Mouse (Mus musculus) adrenal gland, postnatal 36 days (tissue): ENCODE measurements around the gene Stoml1. TPM values are rescaled to one million over a fixed set of nuclear protein-coding genes. Genes with fewer than 3 reads are reported as not detected.

Source experiments
- DNase-seq, 2 experiments: peaks; one replicate each; pipeline ENCODE4 v3.0.0; 2021; ENCODE audit warnings: mixed read lengths in 1 of 2
- long read RNA-seq, 2 experiments: library from polyadenylated mRNA; stranded (forward); transcript quantifications; one replicate each; pipeline ENCODE4 v2.0.0; 2021; ENCODE audit warnings: borderline sequencing depth in 2 of 2
- total RNA-seq, 2 experiments: library from RNA; stranded (reverse); gene quantifications; 2 replicates each; pipeline ENCODE4 v1.2.3; 2021

Stoml1 gene
- total RNA-seq = 10 to 100 TPM; 15.7 to 19.2 TPM
- long read RNA-seq, experiment 1, transcript Stoml1-201 (7 exons, 1,984 nt) = major isoform, 25 of 39 reads
- long read RNA-seq, experiment 1, partial matches to known transcripts = 5 of 39 reads
- long read RNA-seq, experiment 1, other reads (novel, unspliced or antisense) = 8 of 39 reads
- long read RNA-seq, experiment 2, transcript Stoml1-201 (7 exons, 1,984 nt) = major isoform, 9 of 13 reads
- long read RNA-seq, experiment 2, partial matches to known transcripts = 1 of 13 reads
- long read RNA-seq, experiment 2, other reads (novel, unspliced or antisense) = 3 of 13 reads

DNA sequence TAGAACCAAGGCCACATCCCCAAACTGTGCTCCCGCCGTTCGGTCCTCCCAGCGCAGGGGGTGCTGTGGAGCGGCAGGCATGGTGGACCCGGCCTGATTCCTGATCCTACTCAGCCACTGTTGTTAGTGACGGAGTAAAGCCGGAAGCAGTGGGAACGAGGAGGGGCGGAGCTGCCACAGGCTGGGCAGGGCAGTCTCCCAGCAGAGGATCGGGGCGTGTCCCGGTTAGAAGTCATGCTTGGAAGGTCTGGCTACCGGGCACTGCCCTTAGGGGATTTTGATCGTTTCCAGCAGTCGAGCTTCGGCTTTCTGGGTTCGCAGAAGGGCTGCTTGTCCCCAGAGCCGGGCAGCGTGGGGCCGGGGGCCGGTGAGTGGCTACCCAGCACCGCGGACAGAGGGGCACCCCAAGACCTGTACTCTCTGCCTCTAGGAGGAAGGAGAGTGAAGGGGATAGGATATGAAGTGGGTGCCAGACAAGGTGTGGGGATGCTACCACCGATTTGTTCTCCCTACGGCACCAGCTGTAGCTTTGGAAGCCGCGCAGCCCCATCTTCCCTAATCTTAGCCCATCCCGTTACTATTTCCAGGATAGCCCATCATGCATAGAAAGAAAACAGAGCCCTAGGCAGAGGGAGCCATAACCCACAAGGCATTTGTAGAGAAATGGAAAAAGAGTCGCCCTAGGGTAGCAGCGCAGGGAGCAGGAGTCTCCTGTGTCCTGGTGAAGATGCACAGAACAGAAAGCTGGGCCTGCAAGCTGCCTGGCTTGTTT is at the start of gene Stoml1:
Gene Stoml1 (plus strand): TSS at position 132 of the 772 bp plus-strand sequence.
- peak; percentile 97 for DNase-seq

DNA sequence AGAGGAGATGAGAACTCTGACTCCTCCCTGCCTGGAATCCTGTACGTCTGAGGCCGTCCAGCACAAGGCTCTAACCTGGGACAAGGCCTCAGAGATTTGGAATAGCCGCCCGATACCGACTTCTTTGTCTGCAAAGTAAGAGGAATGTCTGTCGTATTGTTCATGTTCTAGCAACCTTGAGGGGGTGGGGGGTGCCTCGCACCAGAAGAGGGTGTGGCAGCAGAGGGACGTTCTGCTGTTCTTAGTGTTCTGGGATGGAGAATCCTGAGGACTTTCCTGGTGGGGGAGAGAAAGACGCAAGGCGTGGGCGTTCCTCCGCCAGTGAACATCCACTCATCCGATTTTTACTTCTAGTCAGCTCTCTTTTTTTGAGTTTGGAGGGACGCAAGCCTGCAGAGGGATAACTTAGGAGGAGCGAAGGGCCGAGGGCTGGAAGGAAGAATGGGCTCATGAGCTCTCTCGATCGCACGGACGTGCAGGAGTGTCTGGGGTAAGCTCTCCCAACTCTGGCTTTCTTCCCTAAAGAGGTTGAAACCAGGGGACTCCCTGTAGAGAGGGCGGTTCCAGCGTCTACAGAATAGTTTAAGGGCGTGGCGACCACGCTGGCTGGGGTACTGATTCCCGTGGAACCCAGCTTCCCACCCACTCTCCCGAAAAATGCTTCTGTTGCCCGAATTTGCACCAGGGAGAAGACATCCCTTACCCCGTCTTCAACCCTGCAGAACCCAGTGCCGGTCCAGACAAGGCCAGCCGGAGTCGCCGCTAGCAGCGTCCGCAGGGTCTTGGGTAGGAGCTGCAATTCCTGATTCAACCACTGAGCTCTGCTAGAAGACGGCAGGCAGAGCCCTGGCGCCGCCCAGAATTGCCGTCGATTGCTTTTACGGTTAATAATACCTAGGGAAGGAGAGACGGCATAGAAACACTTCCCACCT is 49.2 kb upstream of the Stoml1 start, which contains the start of the genes Islr and Islr2:
Gene Islr (minus strand): TSS at position 791 of the 932 bp plus-strand sequence.
Gene Islr2 (minus strand): TSS at position 804 of the 932 bp plus-strand sequence.
- peak; percentile 80 to 87 for DNase-seq

DNA sequence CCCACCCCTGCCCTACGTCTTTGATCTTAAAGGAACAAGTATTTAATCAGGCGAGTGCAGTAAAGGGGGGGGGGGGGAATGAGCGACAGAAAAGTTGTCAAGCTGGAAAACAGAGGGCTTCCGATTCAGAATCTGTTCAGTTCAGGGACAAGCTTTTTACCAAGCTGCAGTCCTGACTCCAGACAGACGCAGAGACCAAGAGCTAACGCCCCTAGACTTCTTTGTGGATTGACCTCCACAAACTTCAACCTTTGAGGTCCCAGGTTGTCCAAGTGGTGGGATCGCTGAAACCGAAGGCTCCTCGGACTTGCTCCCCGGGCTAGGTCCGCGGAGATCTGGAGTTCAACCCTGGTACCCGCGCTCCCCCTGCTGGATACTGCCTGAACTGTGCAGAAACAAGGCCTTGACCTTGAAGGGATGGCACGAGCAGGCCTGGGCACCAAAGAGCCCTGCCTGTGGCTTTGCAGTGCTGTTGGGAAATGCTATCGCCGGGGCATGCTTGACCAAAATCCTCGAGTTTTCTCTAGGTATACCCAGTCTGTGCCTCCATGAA is 48.4 kb upstream of the Stoml1 start:
- peak; percentile 95 to 96 for DNase-seq

DNA sequence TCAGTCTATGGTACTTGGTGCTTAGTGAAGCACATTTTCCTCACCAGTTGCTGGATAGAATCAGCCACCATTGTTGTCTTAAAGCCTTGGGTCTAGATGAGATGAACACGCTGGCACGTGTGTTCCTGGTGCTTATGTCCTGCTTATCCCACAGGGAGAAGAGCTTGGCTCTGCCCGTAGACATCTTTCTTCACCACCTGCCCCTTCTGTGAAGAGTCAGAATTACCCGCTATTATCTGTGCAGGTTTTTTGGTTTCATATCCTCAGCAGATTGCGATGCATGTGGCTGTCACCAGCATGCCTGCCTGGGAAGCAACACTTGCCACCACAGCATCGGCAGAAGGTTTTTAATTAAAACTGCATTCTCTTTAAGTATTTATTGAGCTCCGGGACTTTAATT is 47.0 kb upstream of the Stoml1 start:
- DNase-seq = no peak

DNA sequence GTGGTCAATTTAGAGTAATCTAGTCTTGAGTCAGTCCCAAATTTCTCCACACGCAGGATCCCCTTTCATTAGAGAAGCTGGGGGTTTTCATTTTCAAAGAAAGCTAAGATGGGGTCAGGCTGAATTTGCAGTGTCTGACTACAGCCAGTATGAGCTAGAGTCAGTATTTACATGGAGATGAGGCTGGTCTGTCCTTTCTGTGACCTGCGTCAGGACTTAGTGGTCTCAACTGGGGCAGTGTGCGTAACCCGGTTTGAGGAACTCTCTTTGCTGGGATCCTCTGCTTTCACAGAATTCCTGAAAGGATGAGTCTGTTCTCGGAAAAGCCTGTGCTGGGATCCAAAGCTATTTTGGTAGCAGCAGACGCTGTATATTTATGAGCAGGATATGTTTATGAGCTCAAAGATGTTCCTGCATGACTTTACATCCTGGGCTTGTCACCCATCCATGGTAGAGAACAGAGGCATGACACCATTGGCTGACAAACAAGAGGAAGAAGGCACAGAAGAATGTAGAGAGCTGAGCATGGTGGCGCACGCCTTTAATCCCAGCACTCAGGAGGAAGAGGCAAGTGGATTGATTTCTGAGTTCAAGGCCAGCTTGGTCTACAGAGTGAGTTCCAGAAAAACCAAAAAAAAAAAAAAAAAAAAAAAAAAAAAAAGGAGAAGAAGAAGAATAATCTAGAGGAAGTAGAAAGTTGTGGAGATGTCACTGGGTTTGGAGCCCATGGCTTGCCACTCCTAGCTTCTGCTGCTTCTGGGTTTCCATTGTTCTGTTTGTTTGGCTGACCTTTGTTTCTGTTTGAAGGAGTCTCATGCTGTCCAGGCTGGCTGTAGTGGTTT is 43.3 kb upstream of the Stoml1 start:
- DNase-seq = no peak

DNA sequence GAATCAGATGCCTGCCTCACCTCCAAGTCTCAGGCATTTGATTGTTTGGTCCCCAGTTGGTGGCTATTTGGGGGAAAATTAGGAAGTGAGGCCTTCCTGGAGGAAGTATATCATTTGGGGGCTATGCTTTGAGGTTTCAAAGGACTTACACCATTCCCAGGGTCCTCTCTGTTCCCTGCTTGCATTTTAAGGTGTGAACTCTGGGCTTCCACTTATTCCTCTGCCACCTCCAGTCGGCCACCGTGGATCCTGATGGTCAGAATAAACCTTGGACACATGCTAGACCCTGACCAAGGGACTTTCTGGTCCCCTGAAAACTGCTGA is 42.7 kb upstream of the Stoml1 start:
- no peak for DNase-seq

GRCm38 (mm10) chr9:58213377-58213776 is 39.6 kb upstream of the Stoml1 start:
- DNase-seq = no peak

GRCm38 (mm10) chr9:58213865-58214264 is 39.1 kb upstream of the Stoml1 start:
- DNase-seq = peak in 1 of 2 experiments; percentile 52

- DNase-seq = peak in 1 of 2 experiments; percentile 55
Measured at GRCm38 (mm10) chr9:58214519-58215180, 38.3 kb upstream of the Stoml1 start.

- peak; percentile 64 to 66 for DNase-seq
Measured at GRCm38 (mm10) chr9:58216402-58216801, 36.6 kb upstream of the Stoml1 start.

DNA sequence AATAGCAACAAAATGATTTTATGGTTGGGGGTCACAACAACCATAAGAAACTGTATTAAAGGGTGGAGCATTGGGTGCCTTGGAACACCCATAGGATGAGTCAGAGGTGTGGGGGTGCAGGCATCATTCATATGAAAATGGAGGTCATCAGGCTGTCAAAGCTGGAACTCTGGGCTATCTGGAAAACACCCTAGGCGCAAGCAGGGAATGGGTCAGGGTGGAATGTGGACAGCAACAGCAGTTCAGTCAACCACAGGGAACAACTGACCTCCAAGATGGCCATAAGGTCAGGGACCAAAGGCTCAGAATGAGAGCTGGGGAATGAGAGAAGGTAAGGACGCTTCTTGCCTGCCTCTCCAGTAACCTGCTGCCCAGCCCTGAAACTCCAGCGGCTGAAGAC is 34.4 kb upstream of the Stoml1 start:
- DNase-seq = no peak

DNA sequence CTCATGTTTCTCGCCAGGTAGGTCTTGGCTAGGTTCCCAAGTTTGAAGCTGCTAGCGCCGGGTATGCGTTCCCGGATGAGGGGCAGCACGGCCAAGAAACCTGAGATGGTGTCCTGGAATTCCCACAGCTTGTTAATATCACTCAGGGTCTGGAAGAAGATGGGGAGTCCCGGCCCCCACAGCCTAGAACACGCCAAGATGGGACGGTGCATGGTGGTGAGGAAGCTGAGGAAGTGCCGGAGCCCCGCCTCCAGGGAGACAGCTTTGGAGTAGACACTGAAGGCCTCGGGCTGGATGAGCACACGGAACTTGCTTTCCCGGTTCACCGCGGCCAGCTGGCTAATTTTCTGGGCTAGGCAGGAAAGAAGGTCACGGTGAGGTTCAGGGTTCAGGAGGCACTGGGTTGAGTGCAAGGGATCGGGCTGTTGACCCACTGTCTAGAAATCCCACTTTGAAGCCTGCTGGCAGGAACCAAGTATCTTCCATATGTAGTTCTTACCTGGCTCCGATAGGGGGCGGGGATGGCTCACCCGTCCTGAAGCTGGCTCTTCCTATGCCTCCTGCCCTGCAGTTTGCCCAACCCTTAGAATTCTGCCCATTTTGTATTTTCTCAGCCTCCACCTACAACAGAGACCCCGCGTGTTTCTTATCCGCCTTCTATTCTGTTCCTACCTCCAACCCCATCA is 32.6 kb upstream of the Stoml1 start:
- DNase-seq = peak; percentile 36 to 73

GRCm38 (mm10) chr9:58224356-58224755 is 28.6 kb upstream of the Stoml1 start:
- no peak for DNase-seq

GRCm38 (mm10) chr9:58225915-58226913 is 26.8 kb upstream of the Stoml1 start:
- peak; percentile 64 to 75 for DNase-seq

DNA sequence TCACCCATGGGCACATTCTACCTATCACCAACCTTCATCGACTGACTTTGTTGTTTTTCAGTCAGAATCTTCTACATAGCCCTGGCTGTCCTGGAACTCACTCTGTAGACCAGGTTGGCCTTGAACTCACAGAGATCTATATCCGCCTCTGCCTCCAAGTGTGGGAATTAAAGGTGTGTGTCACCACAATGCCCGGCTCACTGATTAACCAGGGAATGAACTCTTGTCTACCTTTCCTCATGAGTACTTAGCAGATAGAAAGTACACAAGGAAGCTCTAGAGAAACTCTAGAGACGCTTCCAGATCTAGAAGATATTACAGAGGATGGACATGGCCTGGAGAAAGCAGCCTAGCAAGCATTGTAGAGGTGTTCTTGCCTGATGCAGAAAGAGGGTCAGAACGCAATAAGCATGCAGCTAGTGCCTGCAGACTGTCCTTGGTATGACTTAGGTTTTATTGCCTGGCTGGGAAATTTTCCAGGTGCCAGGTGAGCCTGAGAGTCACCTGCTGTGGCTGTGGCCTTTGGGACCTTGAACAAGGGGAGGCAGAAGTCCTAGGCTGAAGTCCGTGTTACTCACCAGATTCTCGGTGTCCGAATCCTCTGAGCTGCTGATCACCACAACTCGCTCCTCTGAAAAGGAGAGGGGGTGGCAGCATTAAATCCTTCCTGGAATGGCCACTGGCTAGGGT is 24.0 kb upstream of the Stoml1 start:
- DNase-seq = no peak

- no peak for DNase-seq
Measured at GRCm38 (mm10) chr9:58231746-58232145, 21.2 kb upstream of the Stoml1 start.

- DNase-seq = no peak
Measured at GRCm38 (mm10) chr9:58232374-58232773, 20.6 kb upstream of the Stoml1 start.

DNA sequence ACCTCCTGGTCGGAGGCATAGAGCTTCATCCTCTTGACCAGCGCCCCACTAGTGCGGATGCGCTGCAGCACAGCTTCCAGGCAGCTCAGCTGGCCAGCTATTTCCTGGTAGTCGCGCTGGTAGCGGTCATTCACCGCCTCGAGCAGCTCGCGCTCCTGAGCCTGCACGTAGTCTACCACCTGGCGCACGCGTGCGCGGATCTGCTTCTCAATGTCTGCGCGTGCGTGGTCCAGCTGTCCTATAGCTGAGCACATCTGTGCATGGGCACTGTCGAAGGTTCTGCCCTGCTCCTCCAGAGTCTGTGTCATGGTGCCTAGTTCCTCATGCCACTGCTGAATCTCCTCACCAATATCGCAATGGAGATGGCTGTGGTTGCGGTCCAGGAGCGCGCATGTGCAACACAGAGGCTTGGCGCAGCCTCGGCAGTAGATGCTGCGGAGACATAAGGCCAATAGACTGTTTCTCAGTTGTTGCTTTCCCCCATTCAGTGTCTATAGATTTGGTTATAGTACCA is 18.4 kb upstream of the Stoml1 start:
- DNase-seq = no peak
